Mouse (Mus musculus): Measurements from ENCODE around the gene Vwa8. TPM values are rescaled to one million over a fixed set of nuclear protein-coding genes. Genes with fewer than 3 reads are reported as not detected.

Vwa8 gene
- polyA plus RNA-seq, 1 experiment = 11.2 TPM

- TF ChIP-seq POLR2A (IDR thresholded peaks at IDR 0.05; ENCODE audit: low read depth, low read length) (no peak), CTCF (IDR thresholded peaks at IDR 0.05; ENCODE audit: extremely low read depth, insufficient read length, insufficient replicate concordance, low read depth, low read length) (no peak; the same call in 1 of the 2 replicates)
- Histone ChIP-seq H3K4me3 (ENCODE audit: low read depth, low read length) (no peak overlapping the region), H3K36me3 (ENCODE audit: control insufficient read depth, insufficient read depth, low read length) (no peaks in the 10 kb centered on the region), H3K4me1 (ENCODE audit: control insufficient read depth, insufficient read depth, insufficient read length, low read length) (no peaks in the 10 kb centered on the region), H3K27ac (ENCODE audit: insufficient read depth, low read depth, low read length) (no peak overlapping the region), H3K27me3 (ENCODE audit: control insufficient read depth, insufficient read depth, low read length) (no peaks in the 10 kb centered on the region)
- 95% methylated on average over 6 of the region's 6 CpGs for WGBS
Observed at GRCm38 (mm10) chr14:79139096-79139651, 290.3 kb downstream of the Vwa8 start.

GRCm38 (mm10) chr14:79139918-79140825 is 291.3 kb downstream of the Vwa8 start:
- H3K27ac ChIP-seq (ENCODE audit: insufficient read depth, low read depth, low read length) = no peak overlapping the region
- WGBS = 45% methylated on average over 19 of the region's 19 CpGs

GRCm38 (mm10) chr14:79140826-79141219 is 292.0 kb downstream of the Vwa8 start:
- no peaks in the 10 kb centered on the region for H3K27me3 ChIP-seq (ENCODE audit: control insufficient read depth, insufficient read depth, low read length)
- 49% methylated on average over 2 of the region's 2 CpGs for WGBS
- H3K36me3 ChIP-seq (ENCODE audit: control insufficient read depth, insufficient read depth, low read length) = peaks cover 1% of the 10 kb centered on the region; the same call in 1 of the 2 replicates
- TF ChIP-seq CTCF (IDR thresholded peaks at IDR 0.05; ENCODE audit: extremely low read depth, insufficient read length, insufficient replicate concordance, low read depth, low read length) (no peak), POLR2A (IDR thresholded peaks at IDR 0.05; ENCODE audit: low read depth, low read length) (no peak)
- no peaks in the 10 kb centered on the region for H3K4me1 ChIP-seq (ENCODE audit: control insufficient read depth, insufficient read depth, insufficient read length, low read length)
- H3K4me3 ChIP-seq (ENCODE audit: low read depth, low read length) = no peak overlapping the region
- H3K27ac ChIP-seq (ENCODE audit: insufficient read depth, low read depth, low read length) = no peak overlapping the region

More at GRCm38 (mm10) chr14:79139918-79140825, 291.3 kb downstream of the Vwa8 start:
- Histone ChIP-seq H3K36me3 (ENCODE audit: control insufficient read depth, insufficient read depth, low read length) (peaks cover 1% of the 10 kb centered on the region; the same call in 1 of the 2 replicates), H3K27me3 (ENCODE audit: control insufficient read depth, insufficient read depth, low read length) (no peaks in the 10 kb centered on the region), H3K4me3 (ENCODE audit: low read depth, low read length) (no peak overlapping the region), H3K4me1 (ENCODE audit: control insufficient read depth, insufficient read depth, insufficient read length, low read length) (no peaks in the 10 kb centered on the region)
- TF ChIP-seq CTCF (IDR thresholded peaks at IDR 0.05; ENCODE audit: extremely low read depth, insufficient read length, insufficient replicate concordance, low read depth, low read length) (no peak), POLR2A (IDR thresholded peaks at IDR 0.05; ENCODE audit: low read depth, low read length) (no peak)

GRCm38 (mm10) chr14:79142342-79142741 is 293.5 kb downstream of the Vwa8 start:
- TF ChIP-seq CTCF (IDR thresholded peaks at IDR 0.05; ENCODE audit: extremely low read depth, insufficient read length, insufficient replicate concordance, low read depth, low read length) (no peak), POLR2A (IDR thresholded peaks at IDR 0.05; ENCODE audit: low read depth, low read length) (no peak)
- H3K27me3 ChIP-seq (ENCODE audit: control insufficient read depth, insufficient read depth, low read length) = no peaks in the 10 kb centered on the region
- 96% methylated on average over 4 of the region's 4 CpGs for WGBS

GRCm38 (mm10) chr14:79143696-79144095 is 294.8 kb downstream of the Vwa8 start:
- Histone ChIP-seq H3K4me1 (ENCODE audit: control insufficient read depth, insufficient read depth, insufficient read length, low read length) (no peaks in the 10 kb centered on the region), H3K27me3 (ENCODE audit: control insufficient read depth, insufficient read depth, low read length) (no peaks in the 10 kb centered on the region), H3K27ac (ENCODE audit: insufficient read depth, low read depth, low read length) (no peak overlapping the region), H3K4me3 (ENCODE audit: low read depth, low read length) (no peak overlapping the region), H3K36me3 (ENCODE audit: control insufficient read depth, insufficient read depth, low read length) (peaks cover 1% of the 10 kb centered on the region; the same call in 1 of the 2 replicates)
- TF ChIP-seq CTCF (IDR thresholded peaks at IDR 0.05; ENCODE audit: extremely low read depth, insufficient read length, insufficient replicate concordance, low read depth, low read length) (no peak), POLR2A (IDR thresholded peaks at IDR 0.05; ENCODE audit: low read depth, low read length) (no peak)
- WGBS = 94% methylated on average over 9 of the region's 9 CpGs

More at GRCm38 (mm10) chr14:79142342-79142741, 293.5 kb downstream of the Vwa8 start:
- H3K4me1 ChIP-seq (ENCODE audit: control insufficient read depth, insufficient read depth, insufficient read length, low read length) = no peaks in the 10 kb centered on the region
- peaks cover 1% of the 10 kb centered on the region; the same call in 1 of the 2 replicates for H3K36me3 ChIP-seq (ENCODE audit: control insufficient read depth, insufficient read depth, low read length)
- no peak overlapping the region for H3K27ac ChIP-seq (ENCODE audit: insufficient read depth, low read depth, low read length)
- H3K4me3 ChIP-seq (ENCODE audit: low read depth, low read length) = no peak overlapping the region

GRCm38 (mm10) chr14:79144278-79145224 is 295.7 kb downstream of the Vwa8 start:
- Histone ChIP-seq H3K36me3 (ENCODE audit: control insufficient read depth, insufficient read depth, low read length) (peaks cover 1% of the 10 kb centered on the region; the same call in 1 of the 2 replicates), H3K4me3 (ENCODE audit: low read depth, low read length) (no peak overlapping the region), H3K27me3 (ENCODE audit: control insufficient read depth, insufficient read depth, low read length) (no peaks in the 10 kb centered on the region), H3K27ac (ENCODE audit: insufficient read depth, low read depth, low read length) (no peak overlapping the region), H3K4me1 (ENCODE audit: control insufficient read depth, insufficient read depth, insufficient read length, low read length) (no peaks in the 10 kb centered on the region)
- TF ChIP-seq POLR2A (IDR thresholded peaks at IDR 0.05; ENCODE audit: low read depth, low read length) = no peak
- no peak for TF ChIP-seq CTCF (IDR thresholded peaks at IDR 0.05; ENCODE audit: extremely low read depth, insufficient read length, insufficient replicate concordance, low read depth, low read length)
- 91% methylated on average over 13 of the region's 13 CpGs for WGBS

All from small intestine, adult 2 months (tissue).